Mouse (Mus musculus) C2C12 (cell line): ENCODE measurements around the gene Gm20518. TPM values are rescaled to one million over a fixed set of nuclear protein-coding genes. Genes with fewer than 3 reads are reported as not detected.
A peak's percentile ranks its signal among the peaks of the same experiment; 100 is the strongest.

ENCODE experiments used
- H3K27me3 ChIP-seq: one replicate; pipeline ENCODE4 v1.6.1; 2011; ENCODE audit not compliant: control insufficient read depth, insufficient read depth, insufficient read length
- H3K36me3 ChIP-seq: one replicate; pipeline ENCODE4 v1.6.1; 2011; ENCODE audit not compliant: control insufficient read depth, insufficient read depth
- H3K4me3 ChIP-seq: one replicate; pipeline ENCODE4 v1.5.1; 2011; ENCODE audit warnings: mild to moderate bottlenecking, control low read depth; ENCODE audit not compliant: poor library complexity, insufficient read depth, severe bottlenecking
- H3K79me2 ChIP-seq: one replicate; pipeline ENCODE4 v1.6.1; 2011; ENCODE audit not compliant: control insufficient read depth, insufficient read depth
- H3K79me3 ChIP-seq: one replicate; pipeline ENCODE4 v1.6.1; 2011; ENCODE audit warnings: low read depth, control low read depth
- H3ac ChIP-seq: one replicate; pipeline ENCODE3; 2011; ENCODE audit warnings: low read depth; ENCODE audit not compliant: control insufficient read depth, insufficient read length
- CEBPB ChIP-seq: IDR thresholded peaks from one replicate; pipeline ENCODE4 v1.6.1; 2011; ENCODE audit warnings: low read depth, mild to moderate bottlenecking, control low read depth, moderate library complexity
- CTCF ChIP-seq: IDR thresholded peaks from one replicate; pipeline ENCODE4 v1.5.1; 2011; ENCODE audit not compliant: control insufficient read depth, insufficient read depth, insufficient read length
- FOSL1 ChIP-seq: IDR thresholded peaks from one replicate; pipeline ENCODE4 v1.8.0; 2011; ENCODE audit warnings: mild to moderate bottlenecking, low read length; ENCODE audit not compliant: poor library complexity, insufficient read depth, severe bottlenecking
- MAX ChIP-seq: IDR thresholded peaks from one replicate; pipeline ENCODE4 v1.6.1; 2011; ENCODE audit warnings: mild to moderate bottlenecking, control low read depth
- MYOD1 ChIP-seq: IDR thresholded peaks from one replicate; pipeline ENCODE4 v1.6.1; 2011; ENCODE audit warnings: low read depth; ENCODE audit not compliant: control insufficient read depth, insufficient read length
- MYOG ChIP-seq: IDR thresholded peaks from one replicate; pipeline ENCODE4 v1.6.1; 2011; ENCODE audit not compliant: control insufficient read depth, insufficient read length; ENCODE audit errors: extremely low read depth
- USF1 ChIP-seq: IDR thresholded peaks from one replicate; pipeline ENCODE4 v1.6.1; 2011; ENCODE audit warnings: low read depth, mild to moderate bottlenecking, control low read depth, moderate library complexity
- polyA plus RNA-seq: library from polyadenylated mRNA; unstranded; fragments of >200 nt; fragmentation: generic; extraction: Trizol; gene quantifications from one replicate; pipeline ENCODE4 v1.2.1, GENCODE M21; 2012; ENCODE audit warnings: missing spikeins

Gm20518 gene
- polyA plus RNA-seq, 1 experiment = 0.06 TPM

DNA sequence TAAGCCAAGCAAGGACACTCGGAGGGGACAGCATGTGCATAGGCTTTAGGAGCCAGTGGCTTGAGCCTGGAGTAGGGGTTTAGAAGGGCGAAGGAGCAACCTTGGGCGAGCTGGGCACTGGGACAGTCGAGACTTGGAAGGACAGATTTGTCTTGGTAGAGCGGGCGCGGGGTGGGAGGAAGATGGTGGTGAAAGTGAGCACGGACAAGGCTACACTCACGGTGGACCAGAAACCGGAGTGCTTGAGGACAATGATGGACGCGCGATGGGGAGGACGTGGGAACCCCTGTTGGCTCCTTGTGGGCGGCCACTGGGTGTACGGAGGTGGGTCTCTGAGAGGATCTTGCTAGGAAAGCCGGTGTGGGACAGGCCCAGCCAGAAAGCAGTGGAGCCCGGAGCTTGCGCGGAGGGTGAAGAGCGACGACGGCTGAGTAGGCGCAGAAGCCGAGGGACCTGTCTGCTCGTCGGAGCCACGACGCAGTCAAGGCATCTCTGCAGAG lies 93.6 kb downstream of the Gm20518 start:
- peak overlapping the region; percentile 68 for H3K4me3 ChIP-seq
- peak overlapping the region; percentile 78 for H3ac ChIP-seq
- peaks cover 54% of the 10 kb centered on the region for H3K79me2 ChIP-seq
- peaks cover 43% of the 10 kb centered on the region for H3K79me3 ChIP-seq
- peaks cover 21% of the 10 kb centered on the region for H3K36me3 ChIP-seq
- TF ChIP-seq FOSL1 (no peak), MYOG (no peak), MYOD1 (no peak), MAX (no peak), CEBPB (no peak), USF1 (no peak), CTCF (no peak)
- no peaks in the 10 kb centered on the region for H3K27me3 ChIP-seq

DNA sequence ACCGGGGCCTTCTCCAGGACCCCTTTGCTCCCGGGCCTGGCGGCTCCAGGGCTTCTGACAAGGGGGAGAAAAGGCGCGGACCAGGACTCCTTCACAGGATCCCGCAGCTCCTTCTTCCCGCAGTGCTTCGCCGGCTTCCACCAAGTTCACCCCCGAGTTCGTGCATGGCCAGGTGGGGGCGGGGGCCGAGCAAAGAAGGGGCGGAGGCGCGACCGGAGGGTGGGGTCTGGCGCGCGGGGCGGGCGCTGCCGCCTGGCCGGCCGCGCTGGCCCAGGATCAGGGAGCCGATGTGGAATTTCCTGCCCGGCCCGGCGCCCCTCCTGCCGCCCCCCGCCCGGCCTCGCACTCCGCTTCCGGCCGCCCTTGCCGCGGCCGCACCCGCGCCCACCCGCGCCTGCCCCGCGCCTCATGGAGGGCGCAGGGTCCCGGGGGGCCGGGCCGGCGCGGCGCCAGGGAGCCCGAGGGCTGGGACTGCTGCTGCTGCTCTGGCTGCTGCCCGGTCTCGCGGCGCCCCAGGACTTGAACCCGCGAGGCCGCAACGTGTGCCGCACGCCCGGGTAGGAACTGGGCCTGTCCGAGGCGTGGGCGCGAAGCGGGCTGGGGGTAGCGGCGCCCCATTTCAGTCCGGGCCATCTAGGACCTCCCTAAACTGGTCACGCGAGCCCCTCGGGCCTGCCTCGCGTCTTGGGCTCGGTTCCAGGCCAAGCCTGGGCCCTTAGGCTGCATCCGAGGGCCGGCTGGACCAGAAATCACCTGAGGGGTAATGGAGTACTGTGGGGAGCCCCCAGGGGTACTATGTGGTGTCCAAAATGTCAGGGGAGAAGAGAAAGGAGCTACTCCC lies 94.3 kb downstream of the Gm20518 start, which contains the start of gene Scarf2:
Scarf2 (plus strand) TSS at position 312 of the 841 bp plus-strand sequence.
- TF ChIP-seq USF1 (no peak), CTCF (no peak), FOSL1 (no peak), MAX (no peak), CEBPB (no peak), MYOG (no peak), MYOD1 (no peak)
- H3K36me3 ChIP-seq = peaks cover 19% of the 10 kb centered on the region
- peaks cover 47% of the 10 kb centered on the region for H3K79me2 ChIP-seq
- peaks cover 36% of the 10 kb centered on the region for H3K79me3 ChIP-seq
- no peaks in the 10 kb centered on the region for H3K27me3 ChIP-seq
- H3K4me3 ChIP-seq = peak within 1 kb of the TSS; percentile 68
- H3ac ChIP-seq = peak within 1 kb of the TSS; percentile 78

DNA sequence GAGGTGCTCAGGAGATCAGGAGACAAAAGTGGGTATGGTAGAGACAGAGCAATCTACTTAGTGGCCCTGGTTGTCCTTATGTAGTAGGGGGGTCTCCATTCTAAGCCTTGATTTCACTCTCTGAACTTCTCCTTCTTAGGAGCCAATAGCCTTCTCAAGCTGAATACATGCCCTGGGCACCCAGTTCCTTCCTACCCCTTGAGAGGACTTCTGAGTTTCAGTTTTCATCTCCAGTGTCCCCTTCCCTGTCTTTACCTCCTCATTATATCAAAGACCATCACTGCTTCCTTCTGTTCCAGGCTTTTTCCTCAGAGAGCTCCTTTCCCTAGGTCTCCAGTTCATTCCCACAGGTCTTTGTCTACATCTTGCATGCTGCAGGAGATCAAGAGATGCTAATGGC lies 95.0 kb downstream of the Gm20518 start:
- no peak overlapping the region for H3ac ChIP-seq
- H3K79me2 ChIP-seq = peaks cover 40% of the 10 kb centered on the region
- no peak for TF ChIP-seq CEBPB
- TF ChIP-seq MYOG = no peak
- no peak for TF ChIP-seq MAX
- no peak for TF ChIP-seq FOSL1
- no peak for TF ChIP-seq MYOD1
- no peak for TF ChIP-seq CTCF
- TF ChIP-seq USF1 = no peak
- no peaks in the 10 kb centered on the region for H3K27me3 ChIP-seq
- H3K36me3 ChIP-seq = peaks cover 14% of the 10 kb centered on the region
- H3K4me3 ChIP-seq = peak overlapping the region; percentile 6
- H3K79me3 ChIP-seq = peaks cover 29% of the 10 kb centered on the region

DNA sequence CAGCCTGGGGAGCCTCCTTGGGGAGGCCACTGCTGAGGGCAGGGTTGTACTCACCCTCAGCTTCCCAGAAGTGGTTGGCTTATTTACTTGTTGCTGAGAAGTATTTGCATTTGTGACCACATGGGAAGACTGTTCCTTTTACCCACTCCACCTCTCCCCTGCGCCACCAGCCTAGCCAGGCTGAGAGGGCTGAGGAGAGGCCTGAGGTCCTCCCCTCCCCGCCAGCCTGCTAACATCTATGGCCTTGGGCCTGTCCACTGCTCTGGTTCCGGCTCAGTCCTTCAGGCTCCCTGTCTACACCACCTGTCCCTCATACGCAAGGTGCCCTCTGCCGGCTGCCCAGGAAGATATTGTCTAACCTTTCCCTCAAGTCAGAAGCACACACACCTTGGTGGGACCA lies 95.8 kb downstream of the Gm20518 start:
- Histone ChIP-seq H3K27me3 (no peaks in the 10 kb centered on the region), H3K36me3 (peaks cover 7% of the 10 kb centered on the region), H3K79me2 (peaks cover 32% of the 10 kb centered on the region), H3K79me3 (peaks cover 21% of the 10 kb centered on the region), H3K4me3 (no peak overlapping the region), H3ac (no peak overlapping the region)
- TF ChIP-seq MYOG (no peak), MAX (no peak), CEBPB (no peak)

DNA sequence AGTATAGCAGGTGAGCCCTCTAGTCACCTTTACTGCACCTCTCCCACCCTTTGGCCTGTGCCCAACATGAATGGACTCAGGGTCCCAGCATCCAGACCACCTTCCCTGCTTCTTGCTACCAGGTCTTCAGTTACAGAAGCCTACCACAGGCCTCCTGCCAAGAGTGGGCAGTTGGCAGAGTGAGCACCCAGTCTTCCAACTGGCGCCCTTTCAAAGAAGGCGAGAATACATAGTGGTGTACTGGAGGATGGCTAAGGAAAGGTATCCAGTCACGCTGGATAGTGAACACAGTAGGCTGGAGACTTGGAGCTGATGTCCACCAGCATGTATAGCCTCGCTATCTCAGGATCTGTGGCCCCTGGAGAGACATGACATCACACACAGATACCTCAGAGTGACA lies 97.4 kb downstream of the Gm20518 start:
- peaks cover 16% of the 10 kb centered on the region for H3K79me2 ChIP-seq
- peaks cover 13% of the 10 kb centered on the region for H3K36me3 ChIP-seq
- H3ac ChIP-seq = no peak overlapping the region
- no peak overlapping the region for H3K4me3 ChIP-seq
- TF ChIP-seq FOSL1 (no peak), CEBPB (no peak), MYOD1 (no peak), MAX (no peak)
- no peaks in the 10 kb centered on the region for H3K27me3 ChIP-seq
- H3K79me3 ChIP-seq = peaks cover 7% of the 10 kb centered on the region

DNA sequence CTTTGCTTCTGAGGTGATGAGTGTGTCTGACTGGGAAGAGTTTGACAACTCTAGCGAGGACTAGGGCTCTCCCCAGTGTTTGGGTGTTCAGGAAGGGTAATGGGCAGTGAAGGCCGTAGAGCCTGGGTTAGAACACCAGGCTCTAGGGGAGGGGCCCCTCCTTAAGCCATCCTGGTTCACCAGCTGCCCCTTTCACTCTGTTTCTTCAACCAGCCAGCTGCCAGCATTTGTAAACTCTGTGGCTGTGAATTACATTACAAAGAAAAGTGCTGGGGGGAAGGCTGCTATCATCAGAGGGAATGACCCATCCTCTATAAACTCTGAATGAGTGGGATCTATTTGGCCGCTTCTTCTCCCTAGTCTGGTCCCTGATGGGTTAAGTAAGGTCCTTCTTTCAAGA lies 98.7 kb downstream of the Gm20518 start:
- H3K36me3 ChIP-seq = peaks cover 16% of the 10 kb centered on the region
- H3K27me3 ChIP-seq = no peaks in the 10 kb centered on the region
- no peak overlapping the region for H3ac ChIP-seq
- TF ChIP-seq FOSL1 (no peak), MYOD1 (no peak), MYOG (no peak), USF1 (no peak), MAX (no peak), CTCF (no peak), CEBPB (no peak)
- peaks cover under 1% of the 10 kb centered on the region for H3K79me3 ChIP-seq
- peaks cover 3% of the 10 kb centered on the region for H3K79me2 ChIP-seq
- no peak overlapping the region for H3K4me3 ChIP-seq
